Comparison of ENCODE assay signal across 19 mouse cellular contexts in genomic region chr13:43648556-43648955, GRCm38 (mm10). TPM values are rescaled to one million over a fixed set of nuclear protein-coding genes. Genes with fewer than 3 reads are reported as not detected.
DNase-seq lines count a peak whose midpoint lies in the region; ATAC-seq and TF ChIP-seq lines count a peak whose summit lies in the region.
"Had no signal": no experiment of that assay in that cellular context is flagged by ENCODE, and none has a peak within 500 bp of the region (broad histone marks: within the 10 kb centered on the region; RNA-seq: fewer than 3 reads in every experiment).

No protein-coding gene starts in this region.

- no peaks in the 10 kb centered on the region for H3K27me3 ChIP-seq in cerebellum, adult 2 months (ENCODE audit: control insufficient read depth, insufficient read depth, low read length)
- no peaks in the 10 kb centered on the region for H3K27me3 ChIP-seq in hindbrain, embryonic 10.5 days (ENCODE audit: insufficient read depth, poor library complexity, severe bottlenecking)
- H3K27me3 ChIP-seq in hindbrain, embryonic 11.5 days (ENCODE audit: control insufficient read depth, insufficient read depth, low read length): no peaks in the 10 kb centered on the region
- no peaks in the 10 kb centered on the region for H3K27me3 ChIP-seq in limb, embryonic 13.5 days
- H3K27me3 ChIP-seq: liver, embryonic 13.5 days had no signal

- H3K36me3 ChIP-seq in hindbrain, embryonic 10.5 days: no peaks in the 10 kb centered on the region
- H3K36me3 ChIP-seq in hindbrain, embryonic 11.5 days (ENCODE audit: control insufficient read depth, insufficient read depth, low read length): no peaks in the 10 kb centered on the region
- no peaks in the 10 kb centered on the region for H3K36me3 ChIP-seq in limb, embryonic 13.5 days
- H3K36me3 ChIP-seq: liver, embryonic 13.5 days had no signal

- no peak overlapping the region for H3K4me3 ChIP-seq in cerebellum, adult 2 months (replicated peaks; ENCODE audit: insufficient read depth, low read depth, low read length)
- H3K4me3 ChIP-seq in hindbrain, embryonic 10.5 days: no peak overlapping the region
- H3K4me3 ChIP-seq in hindbrain, embryonic 11.5 days (ENCODE audit: low read depth, low read length): no peak overlapping the region
- no peak overlapping the region for H3K4me3 ChIP-seq in limb, embryonic 13.5 days
- H3K4me3 ChIP-seq: gastrocnemius, adult 2 months; liver, embryonic 13.5 days; megakaryocyte, embryonic 14.5 days had no signal

- ATAC-seq in hindbrain, embryonic 11.5 days (ENCODE audit: low FRiP score): no peak
- ATAC-seq in limb, embryonic 13.5 days (ENCODE audit: low FRiP score, low read depth): no peak
- ATAC-seq: Patski had no signal

- no peak overlapping the region for H3K4me2 ChIP-seq in hindbrain, embryonic 11.5 days (replicated peaks; ENCODE audit: low read depth, low read length)
- peak overlapping the region; percentile 25 for H3K4me2 ChIP-seq in limb, embryonic 13.5 days (replicated peaks)
- H3K4me2 ChIP-seq: liver, embryonic 13.5 days had no signal

- peak in 1 of 2 experiments; percentile 49 for DNase-seq in cerebellum, adult 2 months
- DNase-seq in cerebellum, postnatal 4 days (ENCODE audit: low spot score in 2 of 2): no peak
- no peak for DNase-seq in hindbrain, embryonic 10.5 days (ENCODE audit: low spot score)
- no peak for DNase-seq in hindbrain, embryonic 11.5 days (ENCODE audit: low spot score)
- DNase-seq in brain, embryonic 14.5 days (ENCODE audit: low read depth): peak; percentile 51
- no peak for DNase-seq in lung, postnatal 10 days
- no peak for DNase-seq in gastrocnemius, adult 18-20 months (ENCODE audit: low spot score)
- DNase-seq: adrenal gland, postnatal 36 days; embryo, embryonic 11 days; gastrocnemius, adult 2 months; heart, postnatal 36 days; kidney, adult 18-20 months; kidney, postnatal 14 days; liver, embryonic 13.5 days; right cerebral cortex, postnatal 4 days; thymus, adult 18-20 months had no signal

- WGBS in cerebellum, adult 2 months: 15% methylated on average over 6 of the region's 6 CpGs
- 55% methylated on average over 6 of the region's 6 CpGs for WGBS in hindbrain, embryonic 10.5 days
- 54% methylated on average over 6 of the region's 6 CpGs for WGBS in hindbrain, embryonic 11.5 days
- WGBS in limb, embryonic 13.5 days: 32% methylated on average over 6 of the region's 6 CpGs

- peaks cover 65% of the 10 kb centered on the region for H3K4me1 ChIP-seq in cerebellum, adult 2 months (ENCODE audit: control insufficient read depth, insufficient read depth, low read length)
- H3K4me1 ChIP-seq in hindbrain, embryonic 10.5 days (replicated peaks): peaks cover 20% of the 10 kb centered on the region
- H3K4me1 ChIP-seq in hindbrain, embryonic 11.5 days (replicated peaks; ENCODE audit: control insufficient read depth, insufficient read depth, low read length): peaks cover 8% of the 10 kb centered on the region; the same call in 1 of the 2 replicates
- peaks cover 20% of the 10 kb centered on the region for H3K4me1 ChIP-seq in limb, embryonic 13.5 days
- H3K4me1 ChIP-seq: liver, embryonic 13.5 days; megakaryocyte, embryonic 14.5 days had no signal

- TF ChIP-seq POLR2A in cerebellum, adult 2 months (IDR thresholded peaks at IDR 0.05; ENCODE audit: borderline replicate concordance, insufficient read depth, low read length): no peak
- no peak for TF ChIP-seq POLR2A in brain, embryonic 14.5 days (IDR thresholded peaks at IDR 0.05; ENCODE audit: borderline replicate concordance, extremely low read depth, insufficient read depth, insufficient read length, poor library complexity, severe bottlenecking)

- TF ChIP-seq CTCF in cerebellum, adult 2 months (IDR thresholded peaks at IDR 0.05; ENCODE audit: borderline replicate concordance, insufficient read depth, low read depth, low read length): no peak
- TF ChIP-seq CTCF in brain, embryonic 14.5 days (IDR thresholded peaks at IDR 0.05; ENCODE audit: borderline replicate concordance, extremely low read depth, insufficient read depth, insufficient read length): no peak

- peak overlapping the region; percentile 76 for H3K27ac ChIP-seq in cerebellum, adult 2 months (ENCODE audit: insufficient read depth, low read length)
- 0 out of 2 replicates have a peak overlapping the region, but pooled peaks have one; percentile 17 for H3K27ac ChIP-seq in hindbrain, embryonic 10.5 days
- no peak overlapping the region for H3K27ac ChIP-seq in hindbrain, embryonic 11.5 days (ENCODE audit: low read depth, low read length)
- H3K27ac ChIP-seq in limb, embryonic 13.5 days: no peak overlapping the region
- H3K27ac ChIP-seq: gastrocnemius, adult 2 months; liver, embryonic 13.5 days had no signal

- no peak overlapping the region for H3K9ac ChIP-seq in hindbrain, embryonic 11.5 days (ENCODE audit: low read depth, low read length)
- 0 out of 2 replicates have a peak overlapping the region, but pooled peaks have one; percentile 0 for H3K9ac ChIP-seq in limb, embryonic 13.5 days
- H3K9ac ChIP-seq: liver, embryonic 13.5 days had no signal

- no peaks in the 10 kb centered on the region for H3K9me3 ChIP-seq in hindbrain, embryonic 10.5 days
- H3K9me3 ChIP-seq in hindbrain, embryonic 11.5 days (ENCODE audit: control insufficient read depth, low read length): no peaks in the 10 kb centered on the region
- no peaks in the 10 kb centered on the region for H3K9me3 ChIP-seq in limb, embryonic 13.5 days
- H3K9me3 ChIP-seq: liver, embryonic 13.5 days; megakaryocyte, embryonic 14.5 days had no signal

RNA-seq across cellular contexts. Expression of gene Rnf182, which starts 33.0 kb away (rescaled TPM):
- polyA plus RNA-seq in cerebellum, adult 2 months (2012; rRNA removed): 28.4 and 33.8 TPM in 2 replicates
- 4.6 and 6.6 TPM in 2 replicates for polyA plus RNA-seq in hindbrain, embryonic 10.5 days (2016; fragmentation: Nextera tagmentation; extraction: Ambion mirVana)
- polyA plus RNA-seq in hindbrain, embryonic 11.5 days (2014; fragmentation: Nextera tagmentation; extraction: Ambion mirVana): 9.9 and 10.4 TPM in 2 replicates
- 26.8 and 27.2 TPM in 2 replicates for polyA plus RNA-seq in brain, embryonic 14.5 days (2012; rRNA removed)
- polyA plus RNA-seq in limb, embryonic 13.5 days (2015; fragmentation: Nextera tagmentation; extraction: Ambion mirVana): 9.1 and 9.7 TPM in 2 replicates
- total RNA-seq in gastrocnemius, adult 18-20 months (2021): not detected

Comparison
In these comparisons a context has a peak if more than half of its experiments do, and no peak if none do; other contexts are left out.
1. H3K27ac ChIP-seq: peak in cerebellum, adult 2 months (single experiment) and hindbrain, embryonic 10.5 days (single experiment); none in hindbrain, embryonic 11.5 days (single experiment) and limb, embryonic 13.5 days (single experiment).